Mouse (Mus musculus) colon, adult 2 months (tissue): ENCODE results near the gene Sox21. TPM values are rescaled to one million over a fixed set of nuclear protein-coding genes. Genes with fewer than 3 reads are reported as not detected.

Experiments
- polyA plus RNA-seq: library from polyadenylated mRNA; depleted of rRNA; stranded (reverse); fragments of >200 nt; gene quantifications from 2 replicates; pipeline ENCODE4 v1.2.3, GENCODE M21; 2012; rRNA removed

The Sox21 gene
- 3.3 and 3.8 TPM in 2 replicates for polyA plus RNA-seq

GRCm38 (mm10) chr14:118236886-118237289, at the start of gene Sox21:
TSS of gene Sox21 (minus strand) at chr14:118237030.

GRCm38 (mm10) chr14:118266660-118267059, 29.8 kb upstream of the Sox21 start, which contains the start of gene Gm9376:
TSS of gene Gm9376 (plus strand) at chr14:118266960.

Other genes with a start within 250 kb of the Sox21 start
- 0.31 and 0.37 TPM in 2 replicates for gene Dct, start 184.8 kb downstream of the Sox21 start, polyA plus RNA-seq
- gene Tgds, start 104.3 kb downstream of the Sox21 start, polyA plus RNA-seq, result 5.2 and 5.9 TPM in 2 replicates
- gene Gpr180, start 99.9 kb downstream of the Sox21 start, polyA plus RNA-seq, result 38.7 and 41.3 TPM in 2 replicates
- not detected in 2 replicates for gene Gm9376, start 29.9 kb upstream of the Sox21 start, polyA plus RNA-seq